Mouse (Mus musculus) spleen, postnatal 10 days (tissue): Measurements from ENCODE around the gene Zfp93.
"Not testable (repeated sequence)": the region's sequence is repeated elsewhere in the genome, so short reads cannot be mapped to it uniquely, and the experiment has no call there.

Experiments
- DNase-seq, 2 experiments: peaks; one replicate each; pipeline ENCODE4 v3.0.0; 2021 to 2022; ENCODE audit warnings: low spot score in 2 of 2

Zfp93 gene

GRCm38 (mm10) chr7:24270288-24270672, at the start of gene Zfp93:
Gene Zfp93 (plus strand): TSS chr7:24270420.
- DNase-seq: peak; percentile 10 to 40

GRCm38 (mm10) chr7:24237040-24237791, 33.0 kb upstream of the Zfp93 start, which contains the start of gene Zfp109:
Gene Zfp109 (minus strand): TSS chr7:24237560.
- peak; percentile 19 to 42 for DNase-seq

- DNase-seq: no peak
Measured at GRCm38 (mm10) chr7:24253779-24254615, 16.2 kb upstream of the Zfp93 start.

- DNase-seq: peak in 1 of 2 experiments; percentile 47
Measured at GRCm38 (mm10) chr7:24254633-24255474, 15.4 kb upstream of the Zfp93 start, which contains the start of gene Zfp108. Gene Zfp108 (plus strand): TSS chr7:24254794.

- no peak for DNase-seq
Measured at GRCm38 (mm10) chr7:24259306-24259999, 10.8 kb upstream of the Zfp93 start.

- DNase-seq: no peak
Measured at GRCm38 (mm10) chr7:24260000-24260312, 10.3 kb upstream of the Zfp93 start.

GRCm38 (mm10) chr7:24268176-24269155, 1.8 kb upstream of the Zfp93 start:
- no peak for DNase-seq

- DNase-seq: no peak
Measured at GRCm38 (mm10) chr7:24269256-24269655, 964 bp upstream of the Zfp93 start.

GRCm38 (mm10) chr7:24269667-24270287, 443 bp upstream of the Zfp93 start:
- no peak for DNase-seq

GRCm38 (mm10) chr7:24271191-24271590, 971 bp downstream of the Zfp93 start:
- no peak for DNase-seq

- no peak for DNase-seq
Measured at GRCm38 (mm10) chr7:24274456-24274855, 4.2 kb downstream of the Zfp93 start.

- not testable (repeated sequence) for DNase-seq
Measured at GRCm38 (mm10) chr7:24278771-24279170, 8.6 kb downstream of the Zfp93 start.

GRCm38 (mm10) chr7:24280031-24280857, 10.0 kb downstream of the Zfp93 start:
- DNase-seq: no peak

- DNase-seq: no peak
Measured at GRCm38 (mm10) chr7:24280858-24281145, 10.6 kb downstream of the Zfp93 start.

- DNase-seq: no peak
Measured at GRCm38 (mm10) chr7:24286090-24286489, 15.9 kb downstream of the Zfp93 start.

GRCm38 (mm10) chr7:24286916-24287315, 16.7 kb downstream of the Zfp93 start:
- DNase-seq: no peak

GRCm38 (mm10) chr7:24287670-24288069, 17.4 kb downstream of the Zfp93 start:
- no peak for DNase-seq

GRCm38 (mm10) chr7:24288512-24288911, 18.3 kb downstream of the Zfp93 start:
- no peak for DNase-seq

- no peak for DNase-seq
Measured at GRCm38 (mm10) chr7:24290106-24290693, 20.0 kb downstream of the Zfp93 start.
